Mouse (Mus musculus) hindbrain, embryonic 15.5 days (tissue): Measurements from ENCODE around the gene Ubqln4. TPM values are rescaled to one million over a fixed set of nuclear protein-coding genes. Genes with fewer than 3 reads are reported as not detected.
"Not testable (repeated sequence)": the region's sequence is repeated elsewhere in the genome, so short reads cannot be mapped to it uniquely, and the experiment has no call there.

Experiments
- ATAC-seq: fragments of 200-750 bp; cut with Nextera tagmentation; 2 replicates; pipeline ENCODE4 v1.8.0; 2017; ENCODE audit warnings: low read depth, moderate number of reproducible peaks, moderate TSS enrichment; ENCODE audit not compliant: low FRiP score
- H3K27ac ChIP-seq: fragments of 300-500 bp; sonication (generic); replicated peaks from 2 replicates; pipeline ENCODE4 v1.5.1; 2015; ENCODE audit warnings: mild to moderate bottlenecking, inconsistent platforms
- H3K27me3 ChIP-seq: fragments of 300-500 bp; sonication (generic); 2 replicates; pipeline ENCODE4 v1.6.1; 2015; ENCODE audit warnings: control low read depth, inconsistent platforms
- H3K36me3 ChIP-seq: fragments of 300-500 bp; sonication (generic); 2 replicates; pipeline ENCODE4 v1.6.1; 2015; ENCODE audit warnings: control low read depth, inconsistent platforms
- H3K4me1 ChIP-seq: fragments of 300-500 bp; sonication (generic); replicated peaks from 2 replicates; pipeline ENCODE4 v1.6.1; 2015; ENCODE audit warnings: control low read depth, inconsistent platforms
- H3K4me2 ChIP-seq: fragments of 300-500 bp; sonication (generic); 2 replicates; pipeline ENCODE4 v1.6.1; 2015; ENCODE audit warnings: moderate library complexity, mild to moderate bottlenecking, inconsistent platforms
- H3K4me3 ChIP-seq: fragments of 300-500 bp; sonication (generic); 2 replicates; pipeline ENCODE4 v1.5.1; 2015; ENCODE audit warnings: mild to moderate bottlenecking, inconsistent platforms
- H3K9ac ChIP-seq: fragments of 300-500 bp; sonication (generic); 2 replicates; pipeline ENCODE4 v1.6.1; 2015; ENCODE audit warnings: inconsistent platforms
- H3K9me3 ChIP-seq: fragments of 300-500 bp; sonication (generic); 2 replicates; pipeline ENCODE4 v1.6.1; 2016; ENCODE audit warnings: control low read depth, inconsistent platforms
- WGBS: fragments of 180-500 bp; shearing (Covaris S2); methylation state at CpG from one replicate; pipeline ENCODE4 v1.1.7; 2015; 5-methylcytosine and 5-hydroxymethylcytosine counted together
- polyA plus RNA-seq: library from polyadenylated mRNA; unstranded; fragments of >200 nt; fragmentation: Nextera tagmentation; extraction: Ambion mirVana; gene quantifications from 2 replicates; pipeline ENCODE4 v1.2.1, GENCODE M21; 2015

Ubqln4 gene
- polyA plus RNA-seq, 1 experiment from 2014 or later, result 47.7 TPM

- H3K27ac ChIP-seq, result no peak overlapping the region
- no peak overlapping the region for H3K4me2 ChIP-seq
- peaks cover 15% of the 10 kb centered on the region for H3K4me1 ChIP-seq
- no peaks in the 10 kb centered on the region for H3K9me3 ChIP-seq
- WGBS, result 28% methylated on average over 6 of the region's 6 CpGs
- no peak overlapping the region for H3K4me3 ChIP-seq
- no peaks in the 10 kb centered on the region for H3K36me3 ChIP-seq
- no peak for ATAC-seq
- H3K9ac ChIP-seq, result no peak overlapping the region
- H3K27me3 ChIP-seq, result no peaks in the 10 kb centered on the region
Observed at GRCm38 (mm10) chr3:88603714-88604161, 50.2 kb downstream of the Ubqln4 start.

- no peaks in the 10 kb centered on the region for H3K36me3 ChIP-seq
Observed at GRCm38 (mm10) chr3:88604863-88605262, 51.3 kb downstream of the Ubqln4 start.

GRCm38 (mm10) chr3:88605666-88606065 lies 52.1 kb downstream of the Ubqln4 start, which contains the start of gene Arhgef2:
TSS of gene Arhgef2 (plus strand) at chr3:88605966.
- 92% methylated on average over 2 of the region's 2 CpGs for WGBS
- peak within 1 kb of the TSS; percentile 58 for H3K4me2 ChIP-seq

More at GRCm38 (mm10) chr3:88604863-88605262, 51.3 kb downstream of the Ubqln4 start:
- H3K27ac ChIP-seq, result no peak overlapping the region
- H3K9me3 ChIP-seq, result no peaks in the 10 kb centered on the region
- no peak overlapping the region for H3K9ac ChIP-seq
- ATAC-seq, result no peak
- no peak overlapping the region for H3K4me3 ChIP-seq
- WGBS, result 93% methylated on average over 7 of the region's 7 CpGs
- H3K4me2 ChIP-seq, result no peak overlapping the region
- peaks cover 15% of the 10 kb centered on the region for H3K4me1 ChIP-seq
- no peaks in the 10 kb centered on the region for H3K27me3 ChIP-seq

GRCm38 (mm10) chr3:88607065-88607757 lies 53.7 kb downstream of the Ubqln4 start:
- peaks cover 15% of the 10 kb centered on the region for H3K4me1 ChIP-seq
- peak overlapping the region; percentile 26 for H3K9ac ChIP-seq
- no peak overlapping the region for H3K27ac ChIP-seq
- 2% methylated on average over 20 of the region's 20 CpGs for WGBS
- no peaks in the 10 kb centered on the region for H3K9me3 ChIP-seq
- H3K4me3 ChIP-seq, result peak overlapping the region; percentile 26
- H3K4me2 ChIP-seq, result peak overlapping the region; percentile 58
- H3K27me3 ChIP-seq, result no peaks in the 10 kb centered on the region
- ATAC-seq, result peak; percentile 88
- no peaks in the 10 kb centered on the region for H3K36me3 ChIP-seq

More at GRCm38 (mm10) chr3:88605666-88606065, 52.1 kb downstream of the Ubqln4 start, which contains the start of gene Arhgef2:
- peaks cover 15% of the 10 kb centered on the region for H3K4me1 ChIP-seq
- H3K36me3 ChIP-seq, H3K9me3 ChIP-seq, ATAC-seq, H3K27me3 ChIP-seq, H3K9ac ChIP-seq, H3K27ac ChIP-seq, H3K4me3 ChIP-seq: not testable (repeated sequence)

- Histone ChIP-seq H3K36me3 (no peaks in the 10 kb centered on the region), H3K4me3 (peak overlapping the region; percentile 26), H3K4me1 (peaks cover 15% of the 10 kb centered on the region), H3K27me3 (no peaks in the 10 kb centered on the region), H3K4me2 (peak overlapping the region; percentile 58), H3K9me3 (no peaks in the 10 kb centered on the region), H3K27ac (no peak overlapping the region), H3K9ac (peak overlapping the region; percentile 10; the same call in 1 of the 2 replicates)
- ATAC-seq, result peak; percentile 57; the same call in 1 of the 2 replicates
- whole genome bisulfite sequencing, result 23% methylated on average over 10 of the region's 10 CpGs
Observed at GRCm38 (mm10) chr3:88607758-88608138, 54.2 kb downstream of the Ubqln4 start.

GRCm38 (mm10) chr3:88609066-88609465 lies 55.5 kb downstream of the Ubqln4 start:
- no peak overlapping the region for H3K4me2 ChIP-seq
- ATAC-seq, result no peak
- no peaks in the 10 kb centered on the region for H3K36me3 ChIP-seq
- H3K9me3 ChIP-seq, result no peaks in the 10 kb centered on the region
- no peak overlapping the region for H3K4me3 ChIP-seq
- 78% methylated on average over 4 of the region's 4 CpGs for WGBS
- H3K27me3 ChIP-seq, result no peaks in the 10 kb centered on the region
- H3K4me1 ChIP-seq, result peaks cover 15% of the 10 kb centered on the region
- no peak overlapping the region for H3K27ac ChIP-seq
- H3K9ac ChIP-seq, result no peak overlapping the region

- Histone ChIP-seq H3K4me3 (no peak overlapping the region), H3K27ac (no peak overlapping the region), H3K4me2 (no peak overlapping the region), H3K27me3 (no peaks in the 10 kb centered on the region), H3K4me1 (peaks cover 13% of the 10 kb centered on the region), H3K9ac (no peak overlapping the region), H3K9me3 (no peaks in the 10 kb centered on the region), H3K36me3 (no peaks in the 10 kb centered on the region)
- 85% methylated on average over 8 of the region's 8 CpGs for WGBS
- ATAC-seq, result no peak
Observed at GRCm38 (mm10) chr3:88614418-88614817, 60.9 kb downstream of the Ubqln4 start.

GRCm38 (mm10) chr3:88615117-88615516 lies 61.6 kb downstream of the Ubqln4 start:
- Histone ChIP-seq H3K4me1 (peaks cover 14% of the 10 kb centered on the region), H3K4me2 (no peak overlapping the region), H3K27me3 (no peaks in the 10 kb centered on the region), H3K27ac (no peak overlapping the region), H3K4me3 (no peak overlapping the region), H3K9ac (no peak overlapping the region), H3K9me3 (no peaks in the 10 kb centered on the region), H3K36me3 (no peaks in the 10 kb centered on the region)
- 73% methylated on average over 5 of the region's 5 CpGs for WGBS
- no peak for ATAC-seq

- 0 out of 2 replicates have a peak overlapping the region, but pooled peaks have one; percentile 22 for H3K27ac ChIP-seq
- 38% methylated on average over 9 of the region's 9 CpGs for WGBS
Observed at GRCm38 (mm10) chr3:88615902-88616391, 62.4 kb downstream of the Ubqln4 start.

GRCm38 (mm10) chr3:88616951-88617500 lies 63.5 kb downstream of the Ubqln4 start:
- Histone ChIP-seq H3K4me3 (no peak overlapping the region), H3K27me3 (no peaks in the 10 kb centered on the region), H3K4me1 (peaks cover 23% of the 10 kb centered on the region), H3K4me2 (no peak overlapping the region), H3K9ac (no peak overlapping the region), H3K36me3 (no peaks in the 10 kb centered on the region), H3K27ac (no peak overlapping the region), H3K9me3 (no peaks in the 10 kb centered on the region)
- no peak for ATAC-seq
- WGBS, result 87% methylated on average over 3 of the region's 3 CpGs

More at GRCm38 (mm10) chr3:88615902-88616391, 62.4 kb downstream of the Ubqln4 start:
- H3K4me3 ChIP-seq, result no peak overlapping the region
- H3K4me1 ChIP-seq, result peaks cover 22% of the 10 kb centered on the region
- H3K9ac ChIP-seq, result 0 out of 2 replicates have a peak overlapping the region, but pooled peaks have one; percentile 15
- no peaks in the 10 kb centered on the region for H3K36me3 ChIP-seq
- ATAC-seq, result no peak
- H3K9me3 ChIP-seq, result no peaks in the 10 kb centered on the region
- H3K27me3 ChIP-seq, result no peaks in the 10 kb centered on the region
- H3K4me2 ChIP-seq, result no peak overlapping the region

GRCm38 (mm10) chr3:88618074-88618871 lies 64.7 kb downstream of the Ubqln4 start:
- ATAC-seq, result no peak
- Histone ChIP-seq H3K9ac (no peak overlapping the region), H3K4me3 (no peak overlapping the region), H3K27ac (no peak overlapping the region), H3K4me1 (peaks cover 23% of the 10 kb centered on the region), H3K4me2 (no peak overlapping the region), H3K9me3 (no peaks in the 10 kb centered on the region), H3K27me3 (no peaks in the 10 kb centered on the region), H3K36me3 (no peaks in the 10 kb centered on the region)
- WGBS, result 73% methylated on average over 8 of the region's 8 CpGs
